Mouse (Mus musculus) kidney, postnatal 4 days (tissue): ENCODE data around the gene Anks1.

Source experiments
- DNase-seq, 2 experiments: peaks; one replicate each; pipeline ENCODE4 v3.0.0; 2021; ENCODE audit warnings: mixed read lengths in 2 of 2

The Anks1 gene

DNA sequence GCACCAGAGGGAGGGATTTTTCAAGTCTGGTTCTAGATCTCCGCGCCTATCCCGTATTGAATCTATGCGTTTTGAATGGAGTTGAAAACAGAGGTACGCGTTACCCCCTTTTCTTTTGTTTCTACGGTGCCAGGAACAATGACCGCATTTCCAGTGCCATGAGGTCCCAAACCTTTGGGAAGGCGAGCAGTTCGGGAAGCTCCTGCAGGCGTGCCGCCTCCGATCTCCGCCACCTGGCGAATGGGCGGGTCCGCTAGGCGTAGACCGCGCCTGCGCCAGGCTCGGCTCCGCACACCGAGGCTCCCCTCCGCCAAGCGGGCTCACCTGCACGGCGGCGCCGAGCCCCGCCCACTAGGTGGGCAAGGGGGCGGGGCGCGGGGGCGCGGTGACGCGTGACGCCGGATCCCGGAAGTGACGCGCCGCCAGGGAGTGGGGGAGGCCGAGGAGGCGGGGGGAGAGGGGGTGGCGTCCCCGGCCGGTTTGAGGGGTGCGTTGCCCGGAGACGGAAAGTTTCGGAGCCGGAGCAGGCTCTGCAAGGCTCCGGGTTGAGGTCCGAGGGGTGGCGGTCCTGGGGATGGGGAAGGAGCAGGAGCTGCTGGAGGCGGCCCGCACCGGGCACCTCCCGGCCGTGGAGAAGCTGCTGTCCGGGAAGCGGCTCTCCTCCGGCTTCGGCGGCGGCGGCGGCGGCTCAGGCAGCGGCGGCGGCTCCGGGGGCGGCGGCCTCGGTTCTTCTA is at the start of gene Anks1:
Gene Anks1 (plus strand): TSS at position 419 of the 734 bp plus-strand sequence.
- peak; percentile 91 to 94 for DNase-seq

DNA sequence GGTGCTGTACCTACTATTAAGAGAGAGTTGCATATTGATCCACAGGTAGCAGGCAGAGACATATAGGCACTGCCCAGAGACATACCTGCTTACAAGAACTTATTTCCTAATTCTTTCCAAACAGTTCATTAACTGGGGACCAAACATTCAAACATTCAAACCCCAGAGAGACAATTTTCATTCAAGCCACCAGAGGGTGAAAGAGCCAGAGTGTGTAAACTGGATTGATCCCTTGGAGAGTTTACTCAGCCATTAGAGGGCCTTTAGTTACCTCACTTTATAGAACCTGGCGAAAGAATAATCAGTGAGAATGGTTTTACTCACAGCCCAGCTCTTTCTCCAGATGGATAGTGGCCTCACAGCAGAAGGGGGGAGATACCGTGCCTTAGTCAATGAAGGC is 43.6 kb upstream of the Anks1 start:
- no peak for DNase-seq

DNA sequence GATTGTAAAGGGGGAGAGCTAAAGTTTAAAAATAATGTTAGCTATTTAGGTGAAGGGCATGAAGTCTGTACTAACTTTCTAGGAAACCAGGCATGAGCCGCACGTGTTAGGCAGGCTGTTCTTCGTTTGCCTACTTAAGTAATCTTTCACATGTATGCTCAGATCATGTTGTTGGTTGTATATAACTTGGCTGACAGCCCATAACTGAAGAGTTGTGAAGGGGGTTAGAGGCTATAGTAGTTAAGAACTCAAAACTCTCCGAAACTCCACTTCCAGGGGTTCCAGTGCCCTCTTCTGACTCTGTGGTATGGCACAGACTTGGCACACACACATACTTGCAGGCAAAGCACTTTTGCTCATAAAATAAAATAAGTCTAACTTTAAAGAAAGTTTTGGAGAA is 42.4 kb upstream of the Anks1 start:
- DNase-seq = no peak

DNA sequence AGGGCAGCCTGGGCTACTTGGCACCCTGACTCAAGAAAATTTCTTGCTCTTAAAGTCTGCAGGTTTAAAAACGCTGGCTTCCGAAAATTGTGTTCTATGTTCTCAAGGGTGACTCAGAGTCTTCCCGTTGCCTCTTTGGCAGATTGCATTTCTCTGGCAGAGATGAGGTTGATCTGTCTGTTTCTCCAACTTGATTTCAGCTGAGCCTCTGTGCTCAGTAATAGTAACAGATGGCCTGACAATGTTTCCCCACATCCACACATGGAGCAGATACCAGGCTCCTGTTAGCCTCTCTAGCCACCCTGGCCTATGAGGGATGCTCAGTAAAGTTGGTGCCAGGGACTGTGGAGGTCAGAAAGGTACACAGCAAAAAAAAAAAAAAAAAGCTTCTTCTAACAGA is 37.3 kb upstream of the Anks1 start:
- no peak for DNase-seq

DNA sequence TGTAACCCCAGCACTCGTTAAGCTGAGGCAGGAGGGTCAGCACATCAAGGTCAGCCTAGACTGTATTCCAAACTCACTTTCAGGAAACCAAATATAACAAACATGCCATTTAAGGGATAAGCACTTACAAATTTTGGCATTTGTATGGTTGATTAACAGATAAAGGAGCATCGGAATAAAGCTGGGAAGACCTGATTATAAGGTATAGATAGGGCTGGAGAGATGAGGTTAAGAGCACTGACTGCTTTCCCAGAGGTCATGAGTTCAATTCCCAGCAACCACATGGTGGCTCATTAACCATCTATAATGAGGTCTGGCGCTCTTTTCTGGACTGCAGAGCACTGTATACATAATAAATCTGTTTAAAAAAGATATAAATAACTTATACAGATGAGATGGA is 35.5 kb upstream of the Anks1 start:
- DNase-seq = no peak

DNA sequence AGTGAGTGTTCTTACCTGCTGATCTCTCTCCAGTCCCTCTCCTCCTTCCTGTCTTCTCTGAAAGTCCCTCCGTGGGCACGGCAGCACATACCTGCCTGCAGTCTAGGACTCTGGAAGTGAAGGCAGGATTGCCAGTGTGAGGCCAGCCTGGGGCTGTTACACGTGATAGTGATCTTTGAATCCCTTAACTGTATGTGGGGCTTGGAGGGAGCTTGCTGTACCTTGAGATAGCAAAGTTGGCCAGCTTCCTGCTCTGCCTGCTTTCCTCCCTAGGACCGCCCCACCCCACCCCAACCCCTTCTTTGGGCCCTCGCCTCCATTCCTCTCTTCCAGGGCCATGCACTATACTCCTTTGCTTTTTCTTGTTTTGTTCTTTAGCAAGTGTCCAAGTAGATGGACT is 34.6 kb upstream of the Anks1 start:
- no peak for DNase-seq

DNA sequence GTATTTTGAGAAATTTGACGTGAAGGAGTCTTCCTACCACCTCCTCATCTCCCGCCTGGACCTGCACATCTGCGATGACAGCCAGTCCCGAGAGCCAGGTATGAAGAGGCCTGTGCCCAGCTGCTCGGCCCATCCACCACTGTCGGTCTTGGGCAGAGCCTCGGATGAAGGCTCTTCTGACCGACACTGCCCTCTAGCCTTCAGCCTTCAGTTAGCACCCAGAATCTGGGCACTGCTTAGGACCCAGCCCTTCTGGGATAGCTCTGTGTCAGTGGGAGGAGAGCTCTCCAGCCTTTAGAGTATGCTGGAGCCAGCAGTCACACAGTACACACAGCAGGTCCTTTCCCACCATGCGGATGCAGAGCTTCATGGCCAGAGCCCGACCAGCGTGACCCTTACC is 27.6 kb upstream of the Anks1 start:
- peak; percentile 50 to 62 for DNase-seq

DNA sequence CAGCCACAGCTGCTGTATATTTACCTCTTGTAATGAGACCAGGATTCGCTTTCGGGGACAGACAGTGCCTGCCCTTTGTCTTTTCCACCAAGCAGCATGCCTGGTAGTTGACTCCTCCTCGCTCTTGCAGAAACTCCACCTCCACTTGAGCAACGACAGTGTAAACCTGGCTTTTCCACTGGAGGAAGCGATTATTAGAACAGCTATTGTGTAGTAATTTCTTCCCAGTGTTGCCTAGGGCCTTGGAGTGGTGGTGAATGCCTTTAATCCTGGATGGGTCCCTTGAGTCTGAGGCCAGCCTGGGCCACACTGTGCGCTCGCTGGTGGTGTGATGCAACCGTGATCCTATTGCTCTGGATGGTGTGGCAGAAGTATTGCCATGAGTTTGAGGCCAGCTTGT is 26.0 kb upstream of the Anks1 start:
- no peak for DNase-seq

DNA sequence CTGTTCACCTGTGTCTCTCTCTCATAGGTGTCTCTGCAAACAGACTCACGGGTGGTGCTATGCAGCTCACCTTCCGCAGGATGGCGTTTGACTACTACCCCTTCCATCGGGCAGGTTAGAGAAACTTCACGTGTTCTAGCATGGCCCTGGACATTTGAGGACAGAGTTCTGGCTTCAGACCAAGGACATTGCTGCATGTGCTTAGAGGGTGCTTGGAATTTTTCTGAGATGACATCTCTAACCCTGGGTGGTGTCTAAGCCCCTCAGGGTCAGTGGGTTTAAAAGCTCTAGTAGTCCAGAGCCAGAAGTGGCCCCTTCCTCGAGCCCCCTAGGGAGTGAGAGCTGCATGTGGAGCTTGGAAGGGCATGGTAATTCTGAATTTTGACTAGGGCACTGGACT is 25.1 kb upstream of the Anks1 start:
- DNase-seq = no peak

DNA sequence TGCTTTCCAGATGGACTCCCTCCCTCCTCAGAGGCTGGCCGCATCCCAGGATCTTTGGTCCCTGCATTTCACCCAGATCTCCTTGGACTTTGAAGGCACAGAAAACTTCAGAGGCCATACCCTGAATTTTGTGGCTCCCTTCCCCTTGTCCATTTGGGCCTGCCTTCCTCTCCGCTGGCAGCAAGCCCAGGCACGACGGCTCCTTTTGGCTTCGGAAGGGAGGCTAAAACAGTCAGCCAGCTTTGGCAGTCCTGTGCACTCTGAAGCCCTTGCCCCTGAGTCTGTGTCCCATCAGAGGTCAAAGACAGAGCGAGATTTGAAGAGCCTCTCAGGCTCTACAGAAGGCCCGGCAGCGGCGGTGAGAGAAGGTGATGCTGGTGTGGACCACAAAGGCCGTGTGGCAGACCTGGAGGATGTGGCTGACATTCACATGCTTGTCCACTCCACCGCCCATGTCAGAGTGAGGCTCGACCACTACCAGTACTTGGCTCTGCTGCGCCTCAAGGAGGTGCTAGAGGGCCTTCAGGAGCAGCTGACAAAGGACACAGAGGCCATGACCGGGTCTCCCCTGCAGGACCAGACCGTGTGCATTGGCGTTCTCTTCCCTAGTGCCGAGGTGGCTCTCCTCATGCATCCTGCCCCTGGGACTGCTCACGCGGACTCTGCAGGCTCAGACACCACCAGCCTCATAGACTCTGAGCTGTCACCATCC is 22.5 kb upstream of the Anks1 start:
- no peak for DNase-seq

DNA sequence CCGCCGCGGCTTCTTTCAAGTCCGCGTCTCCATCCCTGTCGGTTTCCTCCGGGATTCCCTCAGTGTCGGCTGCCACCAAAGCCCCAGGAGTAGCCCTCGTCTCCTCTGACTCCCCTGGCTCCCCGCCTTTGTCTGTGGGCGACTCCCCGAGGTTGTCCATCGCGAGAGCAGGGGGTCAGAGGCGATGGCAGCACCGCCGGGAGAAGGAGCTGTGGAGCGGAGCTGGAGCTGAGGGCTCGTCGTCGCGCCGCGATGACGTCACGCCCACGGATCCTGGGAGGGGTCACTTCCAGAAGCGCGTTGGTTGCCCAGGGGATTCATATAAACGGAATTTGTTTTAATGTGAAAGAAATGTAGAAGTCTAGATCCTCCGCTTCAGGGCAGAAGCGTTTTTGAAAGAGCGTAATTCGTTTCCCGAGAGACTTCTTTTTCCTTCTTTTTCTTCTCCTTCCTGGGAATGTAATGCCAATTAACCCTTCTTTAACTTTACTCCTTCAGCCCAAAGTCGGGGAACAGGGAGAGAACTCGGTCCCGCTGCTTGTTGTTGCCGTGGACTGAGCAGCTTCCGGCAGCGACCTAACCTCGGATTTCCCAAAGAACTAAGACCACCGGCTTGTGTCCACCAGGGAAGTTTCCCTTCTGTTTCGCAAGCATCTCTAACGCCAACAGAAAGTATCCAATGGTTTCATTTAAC is 1.4 kb upstream of the Anks1 start:
- DNase-seq = peak; percentile 97

DNA sequence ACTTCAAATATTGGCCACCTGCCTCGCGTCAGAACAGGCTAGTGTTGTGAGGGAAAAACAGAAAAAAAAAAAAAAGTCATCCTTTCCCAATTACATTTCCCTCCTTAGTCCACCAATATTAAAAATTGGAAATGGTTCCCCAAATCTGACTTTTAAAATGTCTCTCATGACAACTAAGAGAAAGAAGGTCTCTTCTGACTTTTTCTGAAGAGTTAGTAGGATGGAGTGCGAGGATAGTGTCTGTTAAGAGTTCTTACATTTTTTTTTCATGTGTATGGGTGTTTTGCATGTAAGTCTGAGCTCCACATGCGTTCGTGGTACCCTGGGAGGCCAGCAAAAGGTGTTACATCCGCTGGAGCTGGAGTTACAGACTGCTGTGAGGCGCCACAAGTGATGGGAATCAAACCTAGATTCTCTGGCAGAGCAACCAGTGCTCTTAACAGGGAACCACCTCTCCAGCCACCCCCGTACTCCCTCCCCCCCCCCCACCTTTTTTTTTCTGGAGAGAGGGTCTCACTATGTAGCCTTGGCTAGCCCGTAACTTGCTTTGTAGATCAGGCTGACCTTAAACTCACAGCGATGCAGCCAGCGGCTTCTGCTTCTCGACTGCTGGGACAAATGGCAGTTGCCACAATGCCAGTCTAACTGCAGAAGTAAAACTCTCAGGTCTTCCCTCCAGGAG is 759 bp upstream of the Anks1 start:
- DNase-seq = peak in 1 of 2 experiments; percentile 11

DNA sequence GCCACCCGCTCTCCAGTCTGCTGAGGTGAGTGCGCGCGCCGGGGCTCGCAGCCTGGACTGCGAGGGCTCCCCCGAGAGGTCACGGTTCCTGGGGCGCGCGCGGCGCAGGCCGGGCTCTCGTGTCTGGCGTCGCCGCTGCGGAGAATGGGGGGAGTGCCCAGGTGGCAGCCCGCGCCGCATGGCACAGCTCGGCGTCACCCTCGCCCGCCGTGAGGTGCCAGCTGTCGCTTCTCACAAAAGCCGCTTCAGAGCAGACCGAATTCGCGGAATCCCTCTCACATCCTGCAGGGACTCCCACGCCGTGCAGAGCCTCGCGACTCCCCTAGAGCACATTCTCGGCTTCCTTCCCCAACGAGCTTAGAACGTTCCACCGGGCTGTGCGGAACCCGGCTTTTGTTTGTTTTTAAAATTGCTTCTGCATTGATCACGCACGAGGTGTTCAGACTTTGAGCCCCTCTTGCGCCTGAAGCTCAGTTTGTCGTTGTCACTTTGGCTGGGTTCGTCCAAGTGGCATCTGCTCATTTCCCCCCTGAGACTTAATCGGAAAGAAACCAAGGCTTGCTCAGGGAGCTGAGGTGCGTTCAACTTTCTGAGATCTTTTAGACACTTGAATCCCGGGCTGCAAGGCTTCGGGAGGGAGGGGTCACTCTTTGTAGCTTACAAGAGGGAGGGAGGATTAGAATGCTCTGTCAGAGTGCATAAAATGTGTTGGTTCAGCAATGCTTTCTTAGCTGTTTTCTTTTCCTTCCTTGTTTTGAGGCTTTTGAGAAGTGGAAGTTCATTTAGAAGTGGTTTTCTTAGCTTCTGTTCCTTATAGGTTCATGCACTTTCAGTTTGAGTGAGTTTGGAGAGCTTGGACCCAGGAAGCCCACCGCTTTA is 755 bp downstream of the Anks1 start, which contains the start of gene Taf11:
Gene Taf11 (minus strand): TSS at position 223 of the 879 bp plus-strand sequence.
- DNase-seq = peak; percentile 68 to 81

DNA sequence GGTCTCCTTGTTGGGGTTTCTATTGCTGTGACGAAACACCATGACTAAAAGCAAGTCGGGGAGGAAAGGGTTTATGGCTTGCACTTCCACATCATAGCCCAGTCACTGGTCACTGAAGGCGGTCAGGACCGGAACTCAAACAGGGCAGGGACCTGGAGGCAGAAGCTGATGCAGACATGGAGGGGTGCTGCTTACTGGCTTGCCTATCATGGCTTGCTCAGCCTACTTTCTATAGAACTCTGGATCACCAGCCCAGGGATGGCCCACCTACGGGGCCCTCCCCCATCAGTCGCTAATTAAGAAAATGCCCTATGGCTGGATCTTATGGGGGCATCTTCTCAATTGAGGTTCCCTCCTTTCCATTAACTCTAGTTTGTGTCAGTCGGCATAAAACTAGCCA is 2.3 kb downstream of the Anks1 start:
- DNase-seq = no peak

DNA sequence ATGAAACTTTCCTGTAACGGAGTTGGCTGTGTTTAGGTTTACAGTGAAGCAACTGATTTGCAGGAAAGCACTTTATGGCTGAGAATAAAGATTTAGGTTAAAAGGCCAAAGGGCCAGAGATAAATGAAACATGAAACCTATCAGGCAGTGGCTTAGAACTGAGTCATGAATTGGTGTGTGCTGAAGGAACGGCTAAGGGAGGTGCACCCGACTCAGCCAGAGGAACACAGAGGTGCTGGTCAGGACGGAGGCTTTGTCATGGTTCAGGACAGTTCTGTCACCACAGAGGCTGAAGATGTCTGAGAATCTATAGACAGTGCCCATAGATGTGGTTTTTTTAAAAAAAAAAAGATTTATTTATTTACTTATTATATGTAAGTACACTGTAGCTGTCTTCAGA is 5.6 kb downstream of the Anks1 start:
- DNase-seq = no peak

DNA sequence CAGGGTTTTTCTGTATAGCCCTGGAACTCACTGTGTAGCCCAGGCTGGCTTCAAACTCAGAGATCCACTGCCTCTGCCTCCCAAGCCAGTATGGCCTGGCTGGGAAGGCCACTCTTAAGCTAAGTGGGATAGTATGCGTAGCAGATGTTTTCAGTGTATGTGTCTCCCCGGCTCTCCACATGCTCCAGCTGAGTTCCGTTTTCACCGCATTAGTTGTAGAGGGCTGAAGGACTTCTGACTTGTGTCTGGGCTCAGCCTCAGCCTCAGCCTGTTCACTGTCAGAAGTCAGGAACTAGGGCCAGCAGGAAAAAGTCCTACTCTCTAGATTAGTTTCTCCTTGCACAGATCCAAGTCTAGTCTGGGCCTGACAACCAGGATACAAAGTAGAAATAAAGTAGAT is 7.3 kb downstream of the Anks1 start:
- peak in 1 of 2 experiments; percentile 46 for DNase-seq

DNA sequence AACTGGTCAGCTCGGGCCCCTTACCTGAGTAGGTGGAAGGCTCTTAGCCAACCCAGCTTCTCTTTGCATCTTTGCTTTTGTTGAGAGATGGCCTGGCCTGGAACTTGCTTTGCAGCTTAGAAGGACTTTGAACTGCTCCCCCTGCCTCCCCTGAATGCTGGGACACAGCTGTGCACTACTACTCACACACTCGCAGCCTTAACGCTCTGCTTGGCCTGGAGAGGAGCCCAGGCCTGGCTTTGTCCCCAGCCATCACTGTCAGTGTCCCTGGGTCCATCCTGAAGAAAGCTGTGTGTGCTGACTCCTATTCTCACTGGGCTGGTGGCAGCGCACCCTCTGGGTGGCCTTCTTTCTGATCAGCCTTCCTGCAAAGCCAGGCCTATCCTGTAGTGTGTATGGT is 11.6 kb downstream of the Anks1 start:
- peak; percentile 59 to 73 for DNase-seq

DNA sequence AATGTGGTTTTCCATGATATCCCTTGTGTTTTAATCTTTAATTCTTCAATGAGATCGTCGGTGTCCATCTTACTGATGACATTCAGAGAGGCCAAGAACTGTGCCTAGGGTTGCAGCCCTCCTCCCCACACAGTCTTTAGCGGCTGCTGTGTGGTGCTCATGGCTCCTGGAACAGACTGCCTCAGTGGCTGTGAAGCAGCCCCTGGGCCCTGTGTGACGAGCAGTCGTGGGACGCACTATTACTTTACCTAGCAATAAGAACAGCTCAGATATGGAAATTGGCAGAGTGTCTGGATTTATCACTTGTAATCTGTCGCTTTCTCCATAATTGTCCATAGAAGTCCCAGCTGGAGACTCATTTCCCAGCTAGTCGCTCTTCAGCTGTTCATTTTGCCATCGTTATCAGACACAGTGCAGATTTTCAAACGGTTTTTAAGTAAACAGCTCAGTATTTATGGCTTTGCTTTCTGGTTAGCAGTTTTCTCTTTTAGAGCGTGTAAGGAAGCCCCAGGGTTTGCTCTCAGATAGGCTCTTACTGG is 13.1 kb downstream of the Anks1 start:
- DNase-seq = no peak

DNA sequence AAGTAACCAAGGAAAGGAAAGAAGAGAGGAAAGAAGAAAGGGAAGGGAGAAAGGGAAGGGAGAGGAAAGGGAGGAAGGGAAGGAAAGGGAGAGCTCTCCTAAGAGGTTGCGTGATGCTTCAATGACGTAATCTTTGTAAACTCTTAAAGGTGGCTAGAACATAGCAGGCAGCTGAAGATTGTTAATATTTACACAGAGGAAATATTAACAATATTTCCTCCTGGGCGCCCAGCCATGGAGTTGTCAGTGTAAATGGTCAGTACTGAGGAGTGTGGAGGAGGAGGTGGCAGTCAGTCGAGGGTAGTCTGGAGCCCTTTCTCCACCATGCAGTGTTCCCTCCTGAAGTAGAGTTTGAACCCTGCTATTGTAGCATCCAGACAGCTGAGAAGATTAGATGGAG is 15.9 kb downstream of the Anks1 start:
- DNase-seq = peak; percentile 51 to 52

DNA sequence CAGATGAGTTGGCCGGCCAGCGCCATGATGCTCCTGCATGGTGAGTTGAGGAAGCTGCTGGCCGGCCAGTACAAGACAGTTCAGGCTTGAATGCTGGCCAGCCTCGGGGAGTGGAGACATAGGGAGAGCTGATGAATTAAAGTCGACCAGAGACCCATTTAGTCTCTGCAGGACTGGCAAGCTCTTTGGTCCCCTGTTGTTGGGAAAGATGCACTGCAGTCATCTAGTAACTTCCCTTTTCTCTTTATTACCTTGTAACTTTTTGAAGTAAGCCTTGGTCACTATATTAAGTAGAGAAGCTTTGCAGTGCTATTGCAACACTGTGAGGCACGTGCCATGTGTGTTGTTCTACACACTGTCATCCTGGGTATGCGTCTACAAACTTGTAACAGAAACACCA is 16.4 kb downstream of the Anks1 start:
- peak; percentile 46 to 63 for DNase-seq

DNA sequence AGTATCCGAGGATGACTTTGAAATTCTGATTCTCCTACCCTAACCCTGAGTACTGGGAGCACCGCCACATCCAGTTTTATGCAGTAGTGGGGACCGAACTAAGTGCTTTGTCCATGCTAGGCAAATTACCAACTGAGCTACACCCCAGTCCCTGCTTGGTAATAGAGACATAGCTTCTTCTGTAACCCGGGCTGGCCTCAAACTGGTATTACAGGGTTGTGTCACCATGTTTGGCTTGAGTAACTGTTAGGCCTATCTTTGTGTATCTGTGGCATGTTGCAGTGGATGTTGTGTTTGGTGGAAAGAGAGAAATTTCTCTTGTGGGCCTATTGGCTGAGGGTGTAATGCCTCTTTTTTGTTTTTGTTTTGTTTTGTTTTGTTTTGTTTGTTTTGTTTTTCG is 21.2 kb downstream of the Anks1 start:
- no peak for DNase-seq

DNA sequence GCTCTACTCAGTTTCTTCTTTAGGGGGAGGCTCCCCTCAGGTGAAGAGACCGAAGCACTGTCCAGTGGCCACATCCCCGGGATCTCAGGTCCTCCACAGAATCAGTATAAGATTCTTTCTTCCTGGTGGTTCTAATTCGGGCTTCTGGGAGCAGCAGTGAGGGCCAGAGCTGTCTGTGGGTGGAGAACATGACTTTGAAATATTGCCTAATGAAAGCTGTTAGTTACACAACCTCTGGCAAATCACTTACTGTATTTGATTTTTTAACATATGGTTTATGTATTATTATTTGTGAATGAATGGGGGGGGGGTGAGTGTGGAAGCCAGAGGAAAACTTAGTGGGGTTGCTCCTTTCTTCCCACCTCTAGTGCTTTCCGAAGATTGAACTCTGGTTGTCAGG is 22.7 kb downstream of the Anks1 start:
- DNase-seq = no peak
